Mouse (Mus musculus): ENCODE measurements at regions not wholly inside any gene's neighbourhood (a gene's known extent, or its start where the extent isn't known, plus 50 kb on each side); places are given as distances from the start of the nearest gene placed in this dataset.

GRCm38 (mm10) chr9:96419151-96419550 is 54.9 kb upstream of the Atp1b3 start:
- no peak for ATAC-seq (replicated peaks; ENCODE audit: insufficient number of reproducible peaks, insufficient read depth, low FRiP score, low read depth)
- H3K9ac ChIP-seq = no peak overlapping the region
- no peak overlapping the region for H3K4me2 ChIP-seq
- peaks cover 9% of the 10 kb centered on the region for H3K4me1 ChIP-seq (replicated peaks)
- H3K9me3 ChIP-seq (replicated peaks) = no peaks in the 10 kb centered on the region
- no peak overlapping the region for H3K27ac ChIP-seq
- 82% methylated on average over 5 of the region's 5 CpGs for WGBS
- H3K36me3 ChIP-seq = no peaks in the 10 kb centered on the region
- H3K27me3 ChIP-seq = no peaks in the 10 kb centered on the region
- no peak overlapping the region for H3K4me3 ChIP-seq

GRCm38 (mm10) chr9:96415873-96416570 is 51.8 kb upstream of the Atp1b3 start:
- 31% methylated on average over 5 of the region's 5 CpGs for WGBS
- Histone ChIP-seq H3K4me3 (no peak overlapping the region), H3K4me2 (no peak overlapping the region), H3K9me3 (replicated peaks) (no peaks in the 10 kb centered on the region), H3K4me1 (replicated peaks) (peaks cover 12% of the 10 kb centered on the region), H3K9ac (no peak overlapping the region), H3K36me3 (no peaks in the 10 kb centered on the region), H3K27me3 (no peaks in the 10 kb centered on the region), H3K27ac (peak overlapping the region; percentile 40; the same call in 1 of the 2 replicates)
- no peak for ATAC-seq (replicated peaks; ENCODE audit: insufficient number of reproducible peaks, insufficient read depth, low FRiP score, low read depth)
